Mouse (Mus musculus): ENCODE results near the gene Car2.

Car2 gene

GRCm38 (mm10) chr3:14878749-14879223 lies 7.3 kb upstream of the Car2 start:
- no peak for DNase-seq (ENCODE audit: low read depth)

- no peak for DNase-seq (ENCODE audit: low read depth)
Observed at GRCm38 (mm10) chr3:14879293-14879692, 6.8 kb upstream of the Car2 start.

GRCm38 (mm10) chr3:14880277-14880676 lies 5.8 kb upstream of the Car2 start:
- no peak for DNase-seq (ENCODE audit: low read depth)

GRCm38 (mm10) chr3:14882005-14882404 lies 4.1 kb upstream of the Car2 start:
- no peak for DNase-seq (ENCODE audit: low read depth)

GRCm38 (mm10) chr3:14882756-14883155 lies 3.3 kb upstream of the Car2 start:
- no peak for DNase-seq (ENCODE audit: low read depth)

- DNase-seq (ENCODE audit: low read depth), result no peak
Observed at GRCm38 (mm10) chr3:14884826-14885225, 1.2 kb upstream of the Car2 start.

- DNase-seq (ENCODE audit: low read depth), result no peak
Observed at GRCm38 (mm10) chr3:14887134-14887666, 1.1 kb downstream of the Car2 start.

GRCm38 (mm10) chr3:14887686-14888295 lies 1.7 kb downstream of the Car2 start:
- no peak for DNase-seq (ENCODE audit: low read depth)

GRCm38 (mm10) chr3:14888549-14888948 lies 2.5 kb downstream of the Car2 start:
- DNase-seq (ENCODE audit: low read depth), result no peak

GRCm38 (mm10) chr3:14889085-14889484 lies 3.0 kb downstream of the Car2 start:
- DNase-seq (ENCODE audit: low read depth), result no peak

- DNase-seq (ENCODE audit: low read depth), result no peak
Observed at GRCm38 (mm10) chr3:14889716-14890409, 3.8 kb downstream of the Car2 start.

- DNase-seq (ENCODE audit: low read depth), result no peak
Observed at GRCm38 (mm10) chr3:14892991-14893390, 6.9 kb downstream of the Car2 start.

GRCm38 (mm10) chr3:14893700-14894099 lies 7.6 kb downstream of the Car2 start:
- DNase-seq (ENCODE audit: low read depth), result no peak

- no peak for DNase-seq (ENCODE audit: low read depth)
Observed at GRCm38 (mm10) chr3:14895333-14895732, 9.3 kb downstream of the Car2 start.

GRCm38 (mm10) chr3:14897770-14898169 lies 11.7 kb downstream of the Car2 start:
- DNase-seq (ENCODE audit: low read depth), result no peak

- DNase-seq (ENCODE audit: low read depth), result no peak
Observed at GRCm38 (mm10) chr3:14903380-14903779, 17.3 kb downstream of the Car2 start.

- DNase-seq (ENCODE audit: low read depth), result no peak
Observed at GRCm38 (mm10) chr3:14904165-14904564, 18.1 kb downstream of the Car2 start.

GRCm38 (mm10) chr3:14907271-14907670 lies 21.2 kb downstream of the Car2 start:
- DNase-seq (ENCODE audit: low read depth), result no peak

GRCm38 (mm10) chr3:14911992-14912582 lies 26.0 kb downstream of the Car2 start:
- no peak for DNase-seq (ENCODE audit: low read depth)

- no peak for DNase-seq (ENCODE audit: low read depth)
Observed at GRCm38 (mm10) chr3:14913774-14914173, 27.7 kb downstream of the Car2 start.

- no peak for DNase-seq (ENCODE audit: low read depth)
Observed at GRCm38 (mm10) chr3:14915355-14915754, 29.3 kb downstream of the Car2 start.

GRCm38 (mm10) chr3:14917261-14917660 lies 31.2 kb downstream of the Car2 start:
- no peak for DNase-seq (ENCODE audit: low read depth)

GRCm38 (mm10) chr3:14944706-14945105 lies 58.6 kb downstream of the Car2 start:
- no peak for DNase-seq (ENCODE audit: low read depth)

Data from fibroblast of lung, adult 2 months (primary cell).